Mouse (Mus musculus): ENCODE measurements around the gene Tmem206.

DNA sequence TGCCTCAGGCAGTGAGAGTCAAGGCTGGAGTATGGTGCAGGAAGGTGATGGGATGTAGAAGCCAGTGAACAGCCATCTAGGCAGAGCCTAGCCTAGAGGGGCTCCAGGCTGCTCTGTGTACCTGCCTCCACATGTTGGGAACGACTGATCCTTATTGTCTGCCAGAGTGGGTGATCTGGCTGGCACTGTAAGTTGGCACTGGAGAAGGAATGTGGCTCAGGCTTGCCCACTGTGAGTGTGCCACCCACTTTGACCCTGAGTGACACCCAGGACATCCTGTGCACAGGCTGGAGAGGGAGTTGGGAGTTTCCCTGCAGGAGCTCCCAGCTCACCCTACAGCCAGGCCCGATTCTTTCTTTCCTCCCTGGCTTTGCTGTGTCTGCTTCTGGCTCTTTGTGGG is 14.2 kb downstream of the Tmem206 start:
- no peak for TF ChIP-seq ZNF384 (IDR thresholded peaks at IDR 0.05; ENCODE audit: low read depth, low read length)
- TF ChIP-seq ZC3H11A (IDR thresholded peaks at IDR 0.05; ENCODE audit: borderline replicate concordance, low read depth, low read length): no peak
